Mouse (Mus musculus) stomach, postnatal 0 days (tissue): ENCODE results near the gene Bmp2k. TPM values are rescaled to one million over a fixed set of nuclear protein-coding genes. Genes with fewer than 3 reads are reported as not detected.

Experiments used
- ATAC-seq: fragments of 200-750 bp; cut with Nextera tagmentation; 2 replicates; pipeline ENCODE4 v1.8.0; 2017; ENCODE audit not compliant: low FRiP score, low TSS enrichment
- DNase-seq: peaks from one replicate; pipeline ENCODE4 v3.0.0-alpha.2; 2016; ENCODE audit warnings: low spot score
- H3K27ac ChIP-seq: fragments of 300-500 bp; sonication (generic); replicated peaks from 2 replicates; pipeline ENCODE4 v1.5.1; 2014; ENCODE audit warnings: mild to moderate bottlenecking, control low read depth
- H3K27me3 ChIP-seq: fragments of 300-500 bp; sonication (generic); 2 replicates; pipeline ENCODE4 v1.6.1; 2014; ENCODE audit warnings: low read length; ENCODE audit not compliant: control insufficient read depth, insufficient read depth
- H3K36me3 ChIP-seq: fragments of 300-500 bp; sonication (generic); 2 replicates; pipeline ENCODE4 v1.6.1; 2014; ENCODE audit warnings: low read length, mixed read lengths; ENCODE audit not compliant: control insufficient read depth, insufficient read depth
- H3K4me1 ChIP-seq: fragments of 300-500 bp; sonication (generic); replicated peaks from 2 replicates; pipeline ENCODE4 v1.6.1; 2014; ENCODE audit warnings: antibody characterized with exemption; ENCODE audit not compliant: control insufficient read depth, insufficient read depth
- H3K4me2 ChIP-seq: fragments of 300-500 bp; sonication (generic); replicated peaks from 2 replicates; pipeline ENCODE4 v1.6.1; 2014; ENCODE audit warnings: low read depth, mild to moderate bottlenecking, control low read depth, moderate library complexity
- H3K4me3 ChIP-seq: fragments of 300-500 bp; sonication (generic); 2 replicates; pipeline ENCODE4 v1.5.1; 2014; ENCODE audit warnings: low read depth, low read length, control low read depth
- H3K9ac ChIP-seq: fragments of 300-500 bp; sonication (generic); 2 replicates; pipeline ENCODE4 v1.6.1; 2014; ENCODE audit warnings: mild to moderate bottlenecking, low read length, control low read depth, mixed read lengths
- H3K9me3 ChIP-seq: fragments of 300-500 bp; sonication (generic); 2 replicates; pipeline ENCODE4 v1.6.1; 2016; ENCODE audit warnings: low read length; ENCODE audit not compliant: control insufficient read depth
- CTCF ChIP-seq: IDR thresholded peaks from 2 replicates; pipeline ENCODE4 v1.5.1; 2016; ENCODE audit warnings: antibody characterized with exemption, low read depth, mild to moderate bottlenecking, moderate library complexity
- EP300 ChIP-seq: optimal IDR thresholded peaks from 2 replicates; pipeline ENCODE3; 2016; ENCODE audit warnings: antibody characterized with exemption
- WGBS: fragments of 180-500 bp; shearing (Covaris S2); extraction: QIAGEN DNeasy Blood & Tissue Kit; methylation state at CpG from one replicate; pipeline ENCODE4 v1.1.7; 2014; 5-methylcytosine and 5-hydroxymethylcytosine counted together
- polyA plus RNA-seq: library from polyadenylated mRNA; unstranded; fragments of >200 nt; fragmentation: Nextera tagmentation; extraction: Ambion mirVana; gene quantifications from 2 replicates; pipeline ENCODE4 v1.2.1, GENCODE M21; 2015

The Bmp2k gene
- polyA plus RNA-seq, 1 experiment from 2014 or later: 11.9 TPM

- no peaks in the 10 kb centered on the region for H3K9me3 ChIP-seq
- ATAC-seq (no peak), DNase-seq (no peak)
- no peak overlapping the region for H3K27ac ChIP-seq
- peaks cover 2% of the 10 kb centered on the region; the same call in 1 of the 2 replicates for H3K36me3 ChIP-seq
- H3K27me3 ChIP-seq: no peaks in the 10 kb centered on the region
- H3K4me3 ChIP-seq: no peak overlapping the region
- WGBS: 72% methylated on average over 5 of the region's 5 CpGs
- no peak overlapping the region for H3K4me2 ChIP-seq
- TF ChIP-seq CTCF (no peak), EP300 (no peak)
- H3K4me1 ChIP-seq: no peaks in the 10 kb centered on the region
- H3K9ac ChIP-seq: no peak overlapping the region
Measured at GRCm38 (mm10) chr5:97078641-97079040, 81.2 kb downstream of the Bmp2k start.

DNA sequence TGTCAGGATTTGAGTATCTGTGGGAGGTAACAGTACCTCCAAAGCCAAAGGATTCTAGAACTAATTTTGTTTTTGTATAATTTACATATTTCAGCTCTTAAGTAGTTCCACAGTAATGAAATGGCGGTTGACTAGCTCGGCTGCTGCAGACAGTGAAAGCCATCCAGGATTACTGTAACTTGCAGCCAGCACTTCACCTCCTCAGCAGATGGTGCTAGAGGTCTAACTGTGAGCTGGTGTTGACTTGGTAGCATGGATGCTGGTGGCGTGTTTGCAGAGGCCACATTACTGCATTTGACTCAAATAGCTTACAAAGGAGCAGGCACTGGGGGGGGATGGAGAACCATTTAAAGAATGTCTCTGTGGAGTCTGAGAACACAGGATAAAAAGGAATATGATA, 84.0 kb downstream of the Bmp2k start:
- no peak overlapping the region for H3K4me3 ChIP-seq
- H3K27ac ChIP-seq: no peak overlapping the region
- DNase-seq (no peak), ATAC-seq (no peak)
- no peaks in the 10 kb centered on the region for H3K9me3 ChIP-seq
- H3K36me3 ChIP-seq: no peaks in the 10 kb centered on the region
- no peaks in the 10 kb centered on the region for H3K27me3 ChIP-seq
- H3K4me2 ChIP-seq: no peak overlapping the region
- no peak for TF ChIP-seq EP300
- TF ChIP-seq CTCF: peak; percentile 68
- no peak overlapping the region for H3K9ac ChIP-seq
- H3K4me1 ChIP-seq: no peaks in the 10 kb centered on the region
- WGBS: 55% methylated on average over 3 of the region's 3 CpGs

GRCm38 (mm10) chr5:97083701-97084100, 86.2 kb downstream of the Bmp2k start:
- Histone ChIP-seq H3K36me3 (peaks cover 6% of the 10 kb centered on the region; the same call in 1 of the 2 replicates), H3K4me2 (no peak overlapping the region), H3K4me1 (no peaks in the 10 kb centered on the region), H3K9ac (no peak overlapping the region), H3K9me3 (no peaks in the 10 kb centered on the region), H3K27ac (no peak overlapping the region), H3K27me3 (no peaks in the 10 kb centered on the region), H3K4me3 (no peak overlapping the region)
- TF ChIP-seq CTCF: no peak
- TF ChIP-seq EP300: no peak
- WGBS: 70% methylated on average over 6 of the region's 6 CpGs
- DNase-seq (no peak), ATAC-seq (no peak)

GRCm38 (mm10) chr5:97084541-97084940, 87.1 kb downstream of the Bmp2k start:
- H3K27me3 ChIP-seq: no peaks in the 10 kb centered on the region
- WGBS: 95% methylated on average over 4 of the region's 4 CpGs

GRCm38 (mm10) chr5:97085071-97085470, 87.6 kb downstream of the Bmp2k start:
- no peaks in the 10 kb centered on the region for H3K9me3 ChIP-seq
- 91% methylated on average over 6 of the region's 6 CpGs for WGBS
- no peak overlapping the region for H3K9ac ChIP-seq
- peaks cover 6% of the 10 kb centered on the region; the same call in 1 of the 2 replicates for H3K36me3 ChIP-seq
- no peak overlapping the region for H3K4me3 ChIP-seq
- H3K27ac ChIP-seq: no peak overlapping the region
- TF ChIP-seq EP300: no peak
- no peak for TF ChIP-seq CTCF
- ATAC-seq (no peak), DNase-seq (no peak)
- H3K4me1 ChIP-seq: no peaks in the 10 kb centered on the region
- no peak overlapping the region for H3K4me2 ChIP-seq
- no peaks in the 10 kb centered on the region for H3K27me3 ChIP-seq

More at GRCm38 (mm10) chr5:97084541-97084940, 87.1 kb downstream of the Bmp2k start:
- ATAC-seq (no peak), DNase-seq (no peak)
- no peak overlapping the region for H3K4me2 ChIP-seq
- no peaks in the 10 kb centered on the region for H3K4me1 ChIP-seq
- no peak for TF ChIP-seq EP300
- TF ChIP-seq CTCF: no peak
- H3K27ac ChIP-seq: no peak overlapping the region
- no peaks in the 10 kb centered on the region for H3K9me3 ChIP-seq
- H3K36me3 ChIP-seq: peaks cover 6% of the 10 kb centered on the region; the same call in 1 of the 2 replicates
- H3K4me3 ChIP-seq: no peak overlapping the region
- no peak overlapping the region for H3K9ac ChIP-seq

DNA sequence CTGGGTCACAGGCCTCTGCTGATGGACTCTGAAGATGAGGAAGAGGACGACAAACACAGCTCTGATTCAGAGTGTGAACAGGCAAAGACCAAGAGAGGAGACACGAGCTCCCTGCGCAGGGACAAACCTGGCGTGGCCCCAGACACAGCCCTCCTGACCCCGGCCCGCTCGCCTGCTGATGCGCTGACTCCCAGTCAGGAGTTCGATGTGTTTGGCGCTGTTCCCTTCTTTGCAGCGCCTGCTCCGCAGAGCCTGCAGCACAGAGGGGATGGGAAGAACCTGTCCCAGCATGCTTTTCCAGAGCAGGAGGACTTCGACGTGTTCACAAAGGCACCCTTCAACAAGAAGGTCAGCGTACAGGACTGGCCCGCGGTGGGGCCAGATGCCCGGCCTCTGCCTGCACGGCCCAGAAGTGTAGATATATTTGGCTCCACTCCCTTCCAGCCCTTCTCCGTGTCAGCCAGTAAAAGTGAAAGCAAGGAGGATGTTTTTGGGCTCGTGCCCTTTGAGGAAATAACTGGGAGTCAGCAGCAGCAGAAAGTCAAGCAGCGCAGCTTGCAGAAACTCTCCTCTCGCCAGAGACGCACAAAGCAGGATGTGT, 89.6 kb downstream of the Bmp2k start:
- peaks cover 6% of the 10 kb centered on the region; the same call in 1 of the 2 replicates for H3K36me3 ChIP-seq
- H3K4me2 ChIP-seq: no peak overlapping the region
- WGBS: 79% methylated on average over 24 of the region's 24 CpGs
- H3K27me3 ChIP-seq: no peaks in the 10 kb centered on the region
- TF ChIP-seq EP300: no peak
- TF ChIP-seq CTCF: no peak
- DNase-seq: peak; percentile 13
- H3K27ac ChIP-seq: no peak overlapping the region
- H3K9me3 ChIP-seq: no peaks in the 10 kb centered on the region
- no peaks in the 10 kb centered on the region for H3K4me1 ChIP-seq
- H3K4me3 ChIP-seq: no peak overlapping the region
- H3K9ac ChIP-seq: no peak overlapping the region
- peak; percentile 24; the same call in 1 of the 2 replicates for ATAC-seq
